Mouse (Mus musculus) small intestine, adult 2 months (tissue): ENCODE data around the gene Ttn. TPM values are rescaled to one million over a fixed set of nuclear protein-coding genes. Genes with fewer than 3 reads are reported as not detected.
"Not testable (repeated sequence)": the region's sequence is repeated elsewhere in the genome, so short reads cannot be mapped to it uniquely, and the experiment has no call there.

Source experiments
- H3K27ac ChIP-seq: fragments of 200-500 bp; 2 replicates; pipeline ENCODE4 v1.5.1; 2012; ENCODE audit warnings: low read depth, low read length, control low read depth, inconsistent platforms; ENCODE audit not compliant: insufficient read depth
- H3K27me3 ChIP-seq: fragments of 200-500 bp; 2 replicates; pipeline ENCODE4 v1.6.1; 2012; ENCODE audit warnings: mild to moderate bottlenecking, moderate library complexity, low read length, inconsistent platforms; ENCODE audit not compliant: control insufficient read depth, insufficient read depth
- H3K36me3 ChIP-seq: fragments of 200-500 bp; 2 replicates; pipeline ENCODE4 v1.6.1; 2012; ENCODE audit warnings: mild to moderate bottlenecking, low read length, control low read depth, inconsistent platforms; ENCODE audit not compliant: control insufficient read depth, insufficient read depth
- H3K4me1 ChIP-seq: fragments of 200-500 bp; 2 replicates; pipeline ENCODE4 v1.6.1; 2012; ENCODE audit warnings: low read length, inconsistent platforms, mixed read lengths; ENCODE audit not compliant: control insufficient read depth, insufficient read depth, insufficient read length
- H3K4me3 ChIP-seq: fragments of 200-500 bp; 2 replicates; pipeline ENCODE4 v1.5.1; 2012; ENCODE audit warnings: low read depth, mild to moderate bottlenecking, control low read depth, inconsistent platforms, low read length, moderate library complexity
- CTCF ChIP-seq: fragments of 200-500 bp; IDR thresholded peaks from 2 replicates; pipeline ENCODE4 v1.5.1; 2012; ENCODE audit warnings: low read depth, mild to moderate bottlenecking, control low read depth, inconsistent platforms, low read length, moderate library complexity, mixed read lengths; ENCODE audit not compliant: insufficient replicate concordance, insufficient read length; ENCODE audit errors: extremely low read depth
- POLR2A ChIP-seq: fragments of 200-500 bp; IDR thresholded peaks from 2 replicates; pipeline ENCODE4 v1.6.1; 2012; ENCODE audit warnings: low read depth, mild to moderate bottlenecking, control low read depth, inconsistent platforms, low read length, moderate library complexity
- WGBS: fragments of 180-500 bp; shearing (Covaris S2); methylation state at CpG from one replicate; pipeline ENCODE4 v1.1.7; 2018; 5-methylcytosine and 5-hydroxymethylcytosine counted together
- polyA plus RNA-seq: library from polyadenylated mRNA; depleted of rRNA; stranded (reverse); fragments of >200 nt; gene quantifications from 2 replicates; pipeline ENCODE4 v1.2.3, GENCODE M21; 2012; rRNA removed

The Ttn gene
- under 0.01 and 0.01 TPM in 2 replicates for polyA plus RNA-seq

DNA sequence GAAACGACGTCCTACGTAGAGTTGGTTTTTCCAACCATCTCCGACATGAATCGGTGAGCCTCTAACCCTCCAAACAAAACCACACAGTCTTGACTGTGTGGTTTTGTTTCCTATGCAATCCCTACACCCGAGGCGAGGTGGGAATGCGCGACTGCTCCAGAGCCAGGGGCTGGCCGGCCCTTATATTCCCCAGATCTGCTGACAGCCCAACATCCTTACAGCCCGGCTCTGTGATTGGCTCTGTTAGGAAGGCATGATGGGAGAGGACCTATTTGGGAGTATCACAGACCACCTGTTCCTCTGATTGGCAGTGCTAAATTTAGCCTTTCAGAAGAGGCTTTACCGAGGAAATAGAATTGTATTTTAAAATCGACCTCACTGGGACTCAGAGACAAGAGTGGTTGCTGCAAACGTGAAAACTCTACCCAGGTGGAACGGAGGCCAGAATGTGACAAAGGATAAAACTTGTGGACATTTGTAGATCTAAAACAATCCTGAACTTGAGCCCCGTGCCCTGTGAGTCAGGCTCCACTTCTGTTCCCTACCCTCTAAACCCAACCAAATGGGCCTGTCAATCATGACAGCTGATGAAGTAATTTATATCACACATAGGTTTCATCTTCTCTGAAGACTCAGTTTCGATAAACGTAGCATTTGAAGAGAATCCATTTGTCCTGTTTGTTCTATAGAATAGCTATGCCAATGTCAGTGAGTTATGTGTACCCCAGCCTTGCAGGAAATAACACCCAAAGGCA lies at the start of gene Ttn:
TSS of gene Ttn (minus strand) at position 157 of the 755 bp plus-strand sequence.
- H3K4me3 ChIP-seq = no peak within 1 kb of the TSS
- WGBS = 85% methylated on average over 18 of the region's 18 CpGs
- H3K36me3 ChIP-seq = no peaks in the 10 kb centered on the region
- H3K27me3 ChIP-seq = no peaks in the 10 kb centered on the region
- H3K4me1 ChIP-seq = no peaks in the 10 kb centered on the region; the same call in 1 of the 2 replicates
- TF ChIP-seq POLR2A (no peak), CTCF (no peak)
- H3K27ac ChIP-seq = no peak within 1 kb of the TSS

DNA sequence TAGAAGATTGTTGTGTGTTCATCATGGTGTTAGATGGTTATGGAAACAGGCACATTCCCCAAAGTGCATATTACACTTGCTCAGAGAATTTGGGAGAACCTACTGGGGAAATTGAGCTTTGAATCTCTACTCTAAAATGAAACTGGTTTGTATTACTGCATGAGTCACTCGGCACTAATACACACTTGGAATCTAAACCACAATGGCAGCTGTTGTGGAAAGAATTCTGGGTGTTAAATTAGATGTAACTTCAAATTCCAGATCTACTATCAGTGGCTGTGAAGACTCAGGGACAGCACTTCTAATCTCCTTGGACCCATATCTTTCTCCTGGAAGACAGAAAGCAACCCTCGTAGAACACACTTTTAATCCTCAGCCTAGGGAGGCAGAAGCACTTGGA lies 38.3 kb upstream of the Ttn start:
- no peak overlapping the region for H3K4me3 ChIP-seq
- TF ChIP-seq CTCF = no peak
- no peak for TF ChIP-seq POLR2A
- WGBS = 77% methylated on average over 2 of the region's 2 CpGs
- no peak overlapping the region for H3K27ac ChIP-seq
- no peaks in the 10 kb centered on the region for H3K4me1 ChIP-seq
- no peaks in the 10 kb centered on the region; the same call in 1 of the 2 replicates for H3K27me3 ChIP-seq
- H3K36me3 ChIP-seq = no peaks in the 10 kb centered on the region

DNA sequence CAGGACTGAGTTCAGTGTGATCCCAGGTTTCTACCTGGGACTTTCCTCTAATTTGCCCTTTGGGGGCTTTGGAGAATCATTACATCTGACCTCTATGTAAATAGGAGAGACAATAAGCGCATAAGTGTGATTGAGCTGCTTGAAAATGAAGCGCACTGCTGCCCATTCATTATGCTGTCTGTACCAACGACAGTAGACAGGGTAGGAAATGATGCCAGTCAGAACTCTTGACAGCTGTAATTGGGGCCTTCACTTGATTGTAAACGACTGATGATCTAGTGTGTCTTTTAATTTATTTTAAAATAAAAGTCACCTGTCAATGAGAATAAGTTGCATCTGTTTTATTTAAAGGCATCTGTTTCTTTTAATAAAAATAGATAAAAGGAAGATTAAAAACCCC lies 35.4 kb upstream of the Ttn start:
- 65% methylated on average over 4 of the region's 4 CpGs for WGBS
- Histone ChIP-seq H3K27me3 (no peaks in the 10 kb centered on the region; the same call in 1 of the 2 replicates), H3K36me3 (no peaks in the 10 kb centered on the region), H3K4me1 (no peaks in the 10 kb centered on the region), H3K27ac (no peak overlapping the region), H3K4me3 (no peak overlapping the region)
- TF ChIP-seq POLR2A (no peak), CTCF (no peak)

DNA sequence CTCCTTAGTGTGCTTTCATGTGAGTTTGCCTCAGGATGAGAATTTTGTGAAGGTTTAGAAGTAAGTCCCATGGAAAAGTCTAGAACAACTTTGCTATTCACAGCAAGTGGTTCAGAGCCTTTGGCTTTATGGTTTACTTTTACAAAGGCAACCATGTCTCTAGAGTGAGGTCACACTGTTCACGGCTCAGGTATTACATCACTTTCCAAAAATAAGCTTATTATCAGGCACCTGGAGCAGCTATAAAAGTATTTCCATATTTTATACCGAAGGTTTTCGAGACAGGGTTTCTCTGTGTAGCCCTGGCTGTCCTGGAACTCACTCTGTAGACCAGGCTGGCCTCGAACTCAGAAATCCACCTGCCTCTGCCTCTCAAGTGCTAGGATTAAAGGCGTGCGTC lies 31.1 kb upstream of the Ttn start:
- H3K4me1 ChIP-seq, H3K36me3 ChIP-seq, H3K27ac ChIP-seq, H3K4me3 ChIP-seq, H3K27me3 ChIP-seq: not testable (repeated sequence)
- WGBS = 73% methylated on average over 6 of the region's 6 CpGs

DNA sequence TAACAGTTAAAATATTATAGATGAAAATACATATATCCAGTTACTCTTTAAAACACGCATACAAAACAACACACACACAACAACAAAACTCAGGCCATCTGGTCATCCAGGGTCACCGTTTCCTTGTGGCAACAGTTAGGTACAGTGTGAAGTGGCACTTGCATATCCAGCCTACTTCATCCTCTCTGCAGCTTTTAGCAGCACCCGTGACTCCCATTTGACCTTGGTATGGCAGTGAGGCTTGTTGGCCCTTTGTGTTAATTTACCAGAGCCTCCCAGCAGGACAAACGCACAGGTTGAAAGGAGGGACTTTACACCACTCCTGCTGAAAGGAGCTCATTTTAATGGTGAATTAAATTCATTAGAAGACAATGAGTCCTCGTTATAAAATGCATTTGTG lies 29.6 kb upstream of the Ttn start:
- TF ChIP-seq POLR2A = no peak
- TF ChIP-seq CTCF = no peak
- Histone ChIP-seq H3K4me3 (no peak overlapping the region), H3K27me3 (no peaks in the 10 kb centered on the region), H3K36me3 (no peaks in the 10 kb centered on the region), H3K27ac (no peak overlapping the region), H3K4me1 (no peaks in the 10 kb centered on the region)
- WGBS = 69% methylated on average over 5 of the region's 5 CpGs

DNA sequence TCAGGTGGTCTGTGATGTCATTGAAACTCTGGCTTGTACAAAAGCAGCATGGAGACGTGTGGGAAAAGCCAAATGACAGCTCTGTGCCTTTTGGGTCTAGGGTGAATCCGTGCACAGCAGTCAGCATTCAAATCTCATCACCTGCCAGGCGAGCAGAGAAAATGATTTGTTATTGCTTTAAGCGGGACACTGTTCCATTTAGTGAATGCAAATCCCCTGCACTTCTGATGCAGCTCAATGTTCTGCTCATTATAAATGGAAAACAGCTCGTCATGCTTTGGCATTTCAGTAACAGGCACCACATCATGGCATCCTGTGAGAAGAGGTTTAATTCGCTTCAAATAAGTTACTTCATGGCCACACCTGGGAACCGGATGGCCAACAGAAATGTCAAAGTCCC lies 24.7 kb upstream of the Ttn start:
- H3K4me1 ChIP-seq = no peaks in the 10 kb centered on the region
- no peak overlapping the region for H3K27ac ChIP-seq
- no peak overlapping the region for H3K4me3 ChIP-seq
- no peaks in the 10 kb centered on the region for H3K36me3 ChIP-seq
- TF ChIP-seq POLR2A (no peak), CTCF (no peak)
- 75% methylated on average over 7 of the region's 7 CpGs for WGBS
- no peaks in the 10 kb centered on the region for H3K27me3 ChIP-seq

DNA sequence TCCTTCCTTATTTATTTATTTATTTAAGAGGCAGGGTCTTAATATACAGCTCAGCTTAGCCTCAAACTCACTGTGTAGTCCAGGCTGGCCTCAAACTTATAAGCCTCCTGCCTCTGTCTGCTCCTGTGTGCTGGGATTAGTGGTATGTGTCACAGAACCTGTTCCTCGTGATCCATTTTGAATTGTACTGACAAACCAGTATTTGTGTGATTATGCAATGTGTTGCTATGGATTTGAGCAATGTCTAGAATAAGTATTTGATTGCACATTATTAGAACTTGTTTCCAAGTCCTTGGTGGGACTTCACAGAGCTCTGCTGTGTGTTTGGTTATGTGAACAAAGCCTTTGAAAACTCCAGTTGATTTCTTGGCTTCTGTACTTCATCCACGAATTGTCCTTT lies 20.8 kb upstream of the Ttn start:
- Histone ChIP-seq H3K4me3 (no peak overlapping the region), H3K27ac (no peak overlapping the region), H3K36me3 (no peaks in the 10 kb centered on the region), H3K27me3 (no peaks in the 10 kb centered on the region), H3K4me1 (no peaks in the 10 kb centered on the region)
- no peak for TF ChIP-seq CTCF
- TF ChIP-seq POLR2A = no peak
- WGBS = 56% methylated on average over 2 of the region's 2 CpGs

DNA sequence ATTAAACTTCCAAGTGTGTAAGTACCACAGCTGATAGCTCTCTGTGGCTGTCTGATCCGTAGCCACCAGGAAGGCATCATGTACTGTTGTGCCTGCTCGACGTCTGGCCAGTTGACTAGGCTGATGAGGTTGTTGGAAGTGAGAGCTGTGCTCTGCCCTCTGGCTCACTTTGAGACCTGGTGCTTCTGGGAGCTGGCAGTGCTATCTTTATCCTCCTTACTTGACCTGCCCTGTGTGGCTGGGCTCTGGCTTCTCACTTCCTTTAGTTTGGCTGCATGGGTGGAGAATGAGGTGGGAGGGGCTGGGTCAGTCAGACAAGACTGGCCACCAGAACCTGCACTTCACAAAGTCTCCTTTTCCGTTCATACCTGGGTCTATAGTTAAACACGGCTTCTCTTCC lies 16.0 kb upstream of the Ttn start:
- WGBS = 48% methylated on average over 5 of the region's 5 CpGs
- no peak overlapping the region for H3K27ac ChIP-seq
- H3K4me3 ChIP-seq = no peak overlapping the region
- no peaks in the 10 kb centered on the region for H3K4me1 ChIP-seq
- no peaks in the 10 kb centered on the region for H3K36me3 ChIP-seq
- H3K27me3 ChIP-seq = no peaks in the 10 kb centered on the region
- TF ChIP-seq CTCF = no peak
- TF ChIP-seq POLR2A = no peak
